Mouse (Mus musculus): Measurements from ENCODE around the gene Igfbp2. TPM values are rescaled to one million over a fixed set of nuclear protein-coding genes. Genes with fewer than 3 reads are reported as not detected.
A peak's percentile ranks its signal among the peaks of the same experiment; 100 is the strongest.

Igfbp2 gene
- total and polyA plus RNA-seq, 2 experiments: 500 to 1,009 TPM

DNA sequence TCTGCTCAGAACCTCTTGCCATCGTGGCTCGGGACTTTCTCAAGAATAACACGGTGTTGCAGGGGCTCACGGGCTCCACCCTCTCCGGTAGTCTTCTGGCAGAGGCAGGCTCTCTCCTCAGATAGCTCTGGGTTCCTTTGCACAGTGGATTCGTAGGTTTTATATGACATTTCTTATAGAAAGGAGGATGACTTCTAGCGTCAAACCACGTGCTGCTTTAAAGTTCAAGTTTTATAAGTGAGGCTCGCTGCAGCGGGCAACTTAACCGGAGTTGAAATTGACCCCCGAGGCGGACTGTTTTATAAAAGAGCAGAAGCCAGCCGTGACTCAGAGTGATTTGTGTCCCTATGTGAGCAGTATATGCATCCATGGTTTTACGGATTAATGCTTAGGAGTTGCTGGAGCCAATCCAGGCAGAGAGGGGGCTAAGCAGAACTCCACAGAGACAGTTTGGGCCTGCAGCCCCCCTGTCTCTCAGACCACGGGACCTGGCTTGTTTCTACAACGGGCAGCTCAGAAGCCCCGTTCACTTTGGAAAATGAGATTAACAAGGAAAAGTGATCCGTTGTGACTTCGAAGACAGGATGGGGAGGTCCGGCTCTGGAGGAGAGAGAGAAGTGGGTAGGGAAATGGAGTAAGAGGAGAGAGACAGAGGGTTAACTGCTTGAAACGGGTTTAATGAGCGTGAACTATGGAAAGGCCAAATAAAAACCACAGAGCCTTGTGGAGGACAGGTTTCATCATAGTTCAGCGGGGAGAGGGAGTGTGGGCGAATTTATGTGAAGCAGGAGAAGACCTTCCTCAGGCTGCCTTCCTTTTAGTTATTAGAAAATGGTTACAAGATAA, 54.4 kb downstream of the Igfbp2 start:
- no peak overlapping the region for H3K27ac ChIP-seq (replicated peaks; ENCODE audit: insufficient read depth, low read depth, low read length)
- no peak for DNase-seq (ENCODE audit: extremely low read depth, low read depth, low spot score)
- TF ChIP-seq CTCF (IDR thresholded peaks at IDR 0.05; ENCODE audit: low read depth, low read length) (no peak), POLR2A (IDR thresholded peaks at IDR 0.05; ENCODE audit: extremely low read depth, insufficient read depth, low read length) (no peak)
- WGBS: 65% methylated on average over 25 of the region's 25 CpGs
- H3K9ac ChIP-seq (ENCODE audit: low read depth, low read length): no peak overlapping the region
- no peaks in the 10 kb centered on the region for H3K79me2 ChIP-seq (ENCODE audit: control insufficient read depth, insufficient read depth, low read length)
- no peak overlapping the region for H3K4me3 ChIP-seq (ENCODE audit: insufficient read depth, low read depth, low read length)
- H3K27me3 ChIP-seq (ENCODE audit: control insufficient read depth, insufficient read depth, low read length): peaks cover 2% of the 10 kb centered on the region; the same call in 1 of the 2 replicates
- H3K4me1 ChIP-seq (ENCODE audit: control insufficient read depth, insufficient read depth, low read length): peaks cover 3% of the 10 kb centered on the region; the same call in 1 of the 2 replicates
- no peaks in the 10 kb centered on the region for H3K36me3 ChIP-seq (ENCODE audit: control insufficient read depth, insufficient read depth, low read length)

- peak; percentile 32 for TF ChIP-seq CTCF (IDR thresholded peaks at IDR 0.05; ENCODE audit: low read depth, low read length)
- TF ChIP-seq POLR2A (IDR thresholded peaks at IDR 0.05; ENCODE audit: extremely low read depth, insufficient read depth, low read length): no peak
- no peak overlapping the region for H3K27ac ChIP-seq (replicated peaks; ENCODE audit: insufficient read depth, low read depth, low read length)
- no peak for DNase-seq (ENCODE audit: extremely low read depth, low read depth, low spot score)
- no peaks in the 10 kb centered on the region for H3K36me3 ChIP-seq (ENCODE audit: control insufficient read depth, insufficient read depth, low read length)
- H3K79me2 ChIP-seq (ENCODE audit: control insufficient read depth, insufficient read depth, low read length): no peaks in the 10 kb centered on the region
- H3K27me3 ChIP-seq (ENCODE audit: control insufficient read depth, insufficient read depth, low read length): no peaks in the 10 kb centered on the region; the same call in 1 of the 2 replicates
- no peak overlapping the region for H3K4me3 ChIP-seq (ENCODE audit: insufficient read depth, low read depth, low read length)
- H3K4me1 ChIP-seq (ENCODE audit: control insufficient read depth, insufficient read depth, low read length): no peaks in the 10 kb centered on the region
- 50% methylated on average over 4 of the region's 4 CpGs for WGBS
- no peak overlapping the region for H3K9ac ChIP-seq (ENCODE audit: low read depth, low read length)
Measured at GRCm38 (mm10) chr1:72879319-72879634, 55.0 kb downstream of the Igfbp2 start.

- Histone ChIP-seq H3K4me1 (ENCODE audit: control insufficient read depth, insufficient read depth, low read length) (no peaks in the 10 kb centered on the region), H3K27ac (replicated peaks; ENCODE audit: insufficient read depth, low read depth, low read length) (no peak overlapping the region), H3K27me3 (ENCODE audit: control insufficient read depth, insufficient read depth, low read length) (no peaks in the 10 kb centered on the region), H3K4me3 (ENCODE audit: insufficient read depth, low read depth, low read length) (no peak overlapping the region), H3K79me2 (ENCODE audit: control insufficient read depth, insufficient read depth, low read length) (no peaks in the 10 kb centered on the region), H3K9ac (ENCODE audit: low read depth, low read length) (no peak overlapping the region), H3K36me3 (ENCODE audit: control insufficient read depth, insufficient read depth, low read length) (no peaks in the 10 kb centered on the region)
- no peak for DNase-seq (ENCODE audit: extremely low read depth, low read depth, low spot score)
- no peak for TF ChIP-seq CTCF (IDR thresholded peaks at IDR 0.05; ENCODE audit: low read depth, low read length)
- no peak for TF ChIP-seq POLR2A (IDR thresholded peaks at IDR 0.05; ENCODE audit: extremely low read depth, insufficient read depth, low read length)
- WGBS: 89% methylated on average over 11 of the region's 11 CpGs
Measured at GRCm38 (mm10) chr1:72885111-72885818, 61.0 kb downstream of the Igfbp2 start.

- H3K4me3 ChIP-seq (ENCODE audit: insufficient read depth, low read depth, low read length): no peak overlapping the region
- no peak overlapping the region for H3K9ac ChIP-seq (ENCODE audit: low read depth, low read length)
- no peaks in the 10 kb centered on the region for H3K36me3 ChIP-seq (ENCODE audit: control insufficient read depth, insufficient read depth, low read length)
- no peaks in the 10 kb centered on the region for H3K79me2 ChIP-seq (ENCODE audit: control insufficient read depth, insufficient read depth, low read length)
- no peak for DNase-seq (ENCODE audit: extremely low read depth, low read depth, low spot score)
- H3K27ac ChIP-seq (replicated peaks; ENCODE audit: insufficient read depth, low read depth, low read length): no peak overlapping the region
- WGBS: 89% methylated on average over 7 of the region's 7 CpGs
- no peak for TF ChIP-seq POLR2A (IDR thresholded peaks at IDR 0.05; ENCODE audit: extremely low read depth, insufficient read depth, low read length)
- no peak for TF ChIP-seq CTCF (IDR thresholded peaks at IDR 0.05; ENCODE audit: low read depth, low read length)
- no peaks in the 10 kb centered on the region for H3K4me1 ChIP-seq (ENCODE audit: control insufficient read depth, insufficient read depth, low read length)
- no peaks in the 10 kb centered on the region for H3K27me3 ChIP-seq (ENCODE audit: control insufficient read depth, insufficient read depth, low read length)
Measured at GRCm38 (mm10) chr1:72885819-72886169, 61.5 kb downstream of the Igfbp2 start.

GRCm38 (mm10) chr1:72887910-72888309, 63.6 kb downstream of the Igfbp2 start:
- Histone ChIP-seq H3K79me2 (ENCODE audit: control insufficient read depth, insufficient read depth, low read length) (no peaks in the 10 kb centered on the region), H3K4me3 (ENCODE audit: insufficient read depth, low read depth, low read length) (no peak overlapping the region), H3K9ac (ENCODE audit: low read depth, low read length) (no peak overlapping the region), H3K27me3 (ENCODE audit: control insufficient read depth, insufficient read depth, low read length) (no peaks in the 10 kb centered on the region), H3K4me1 (ENCODE audit: control insufficient read depth, insufficient read depth, low read length) (no peaks in the 10 kb centered on the region), H3K36me3 (ENCODE audit: control insufficient read depth, insufficient read depth, low read length) (no peaks in the 10 kb centered on the region), H3K27ac (replicated peaks; ENCODE audit: insufficient read depth, low read depth, low read length) (no peak overlapping the region)
- TF ChIP-seq POLR2A (IDR thresholded peaks at IDR 0.05; ENCODE audit: extremely low read depth, insufficient read depth, low read length): no peak
- no peak for TF ChIP-seq CTCF (IDR thresholded peaks at IDR 0.05; ENCODE audit: low read depth, low read length)
- DNase-seq (ENCODE audit: extremely low read depth, low read depth, low spot score): no peak
- 14% methylated on average over 1 of the region's 1 CpGs for WGBS

- Histone ChIP-seq H3K4me3 (ENCODE audit: insufficient read depth, low read depth, low read length) (no peak overlapping the region), H3K79me2 (ENCODE audit: control insufficient read depth, insufficient read depth, low read length) (no peaks in the 10 kb centered on the region), H3K36me3 (ENCODE audit: control insufficient read depth, insufficient read depth, low read length) (no peaks in the 10 kb centered on the region), H3K9ac (ENCODE audit: low read depth, low read length) (no peak overlapping the region), H3K4me1 (ENCODE audit: control insufficient read depth, insufficient read depth, low read length) (no peaks in the 10 kb centered on the region), H3K27me3 (ENCODE audit: control insufficient read depth, insufficient read depth, low read length) (no peaks in the 10 kb centered on the region), H3K27ac (replicated peaks; ENCODE audit: insufficient read depth, low read depth, low read length) (no peak overlapping the region)
- no peak for DNase-seq (ENCODE audit: extremely low read depth, low read depth, low spot score)
- no peak for TF ChIP-seq CTCF (IDR thresholded peaks at IDR 0.05; ENCODE audit: low read depth, low read length)
- TF ChIP-seq POLR2A (IDR thresholded peaks at IDR 0.05; ENCODE audit: extremely low read depth, insufficient read depth, low read length): no peak
- 81% methylated on average over 2 of the region's 2 CpGs for WGBS
Measured at GRCm38 (mm10) chr1:72895821-72896220, 71.5 kb downstream of the Igfbp2 start.

Other genes starting within 250 kb of the Igfbp2 start
- 8.3 and 10.9 TPM in 2 replicates for gene Smarcal1, start 241.3 kb upstream of the Igfbp2 start, total RNA-seq (2014; rRNA removed)
- 10.5 and 13.9 TPM in 2 replicates for gene Smarcal1, start 241.3 kb upstream of the Igfbp2 start, polyA plus RNA-seq (2012; rRNA removed)
- gene Ankar, start 123.9 kb upstream of the Igfbp2 start, total RNA-seq (2014; rRNA removed): not detected in 2 replicates
- not detected in 2 replicates for gene Ankar, start 123.9 kb upstream of the Igfbp2 start, polyA plus RNA-seq (2012; rRNA removed)
- 394 and 426 TPM in 2 replicates for gene Rpl37a, start 113.2 kb upstream of the Igfbp2 start, total RNA-seq (2014; rRNA removed)
- 216 and 237 TPM in 2 replicates for gene Rpl37a, start 113.2 kb upstream of the Igfbp2 start, polyA plus RNA-seq (2012; rRNA removed)
- 2.2 and 3.0 TPM in 2 replicates for gene Igfbp5, start 50.4 kb downstream of the Igfbp2 start, total RNA-seq (2014; rRNA removed)
- gene Igfbp5, start 50.4 kb downstream of the Igfbp2 start, polyA plus RNA-seq (2012; rRNA removed): 2.4 and 5.7 TPM in 2 replicates
- not detected in 2 replicates for gene Tnp1, start 191.4 kb downstream of the Igfbp2 start, total RNA-seq (2014; rRNA removed)
- gene Tnp1, start 191.4 kb downstream of the Igfbp2 start, polyA plus RNA-seq (2012; rRNA removed): not detected in 2 replicates